Mouse (Mus musculus): Measurements from ENCODE around the gene H2al2a. TPM values are rescaled to one million over a fixed set of nuclear protein-coding genes. Genes with fewer than 3 reads are reported as not detected.

H2al2a gene
- polyA plus RNA-seq, 1 experiment from 2014 or later = not detected

Other genes starting within 250 kb of the H2al2a start
- 6.1 and 8.2 TPM in 2 replicates for gene A930004D18Rik, start 40.8 kb upstream of the H2al2a start, polyA plus RNA-seq (2015; fragmentation: Nextera tagmentation; extraction: Ambion mirVana)
- gene Skida1, start 52.1 kb upstream of the H2al2a start, polyA plus RNA-seq (2015; fragmentation: Nextera tagmentation; extraction: Ambion mirVana) = 4.4 and 5.8 TPM in 2 replicates
- 37.5 and 42.9 TPM in 2 replicates for gene Mllt10, start 58.3 kb upstream of the H2al2a start, polyA plus RNA-seq (2015; fragmentation: Nextera tagmentation; extraction: Ambion mirVana)